Mouse (Mus musculus) cerebellum, postnatal 10 days (tissue): ENCODE data around the gene Oas1g.
"Not testable (repeated sequence)": the region's sequence is repeated elsewhere in the genome, so short reads cannot be mapped to it uniquely, and the experiment has no call there.

Experiments used
- DNase-seq, 2 experiments: peaks; one replicate each; pipeline ENCODE4 v3.0.0; 2021; ENCODE audit warnings: mixed read lengths in 2 of 2

The Oas1g gene

DNA sequence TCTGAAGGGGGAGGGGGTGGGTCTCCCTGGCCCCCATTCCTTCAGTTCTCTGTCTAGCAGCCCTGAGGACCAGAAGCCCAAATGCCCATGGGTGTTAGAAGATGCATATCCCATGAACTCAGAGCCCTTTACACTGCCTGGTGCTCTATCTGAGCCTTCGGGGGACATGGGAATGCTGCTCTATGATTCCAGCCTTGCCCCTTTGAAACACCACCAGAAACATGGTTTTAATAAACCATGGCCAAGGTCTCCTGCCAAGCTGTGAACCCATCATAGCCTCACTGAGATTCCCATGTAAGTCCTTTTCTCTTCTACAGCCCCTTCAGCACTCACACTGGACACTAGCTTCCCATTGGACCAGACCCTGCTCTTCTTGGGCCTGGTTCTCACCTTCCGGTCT lies 2.6 kb upstream of the Oas1g start:
- no peak for DNase-seq

DNA sequence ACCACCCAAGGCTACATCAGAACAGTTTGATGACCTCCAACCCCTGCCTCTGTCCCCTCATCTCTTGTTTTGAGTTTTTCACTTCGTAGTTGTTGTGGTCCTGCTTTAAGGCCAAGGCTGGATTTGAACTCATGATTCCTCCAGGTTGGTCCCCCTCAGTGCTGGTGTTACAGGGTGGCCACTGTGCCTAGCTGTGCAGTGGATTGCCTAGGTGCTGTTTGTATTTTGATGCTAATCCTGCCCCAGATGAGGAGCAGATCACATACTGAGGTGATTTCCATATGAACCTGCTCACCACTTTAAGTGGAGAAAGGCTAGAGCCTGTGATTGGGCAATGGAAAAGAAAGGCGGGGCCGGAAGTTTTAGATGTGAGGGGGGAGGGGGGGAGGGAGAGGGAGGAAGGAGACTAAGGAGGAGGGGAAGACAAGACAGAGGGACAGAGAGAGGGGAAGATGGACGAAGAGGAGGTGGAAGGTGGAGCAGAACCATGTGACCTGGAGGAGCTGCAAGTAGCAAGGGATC lies 942 bp upstream of the Oas1g start:
- DNase-seq = not testable (repeated sequence)

DNA sequence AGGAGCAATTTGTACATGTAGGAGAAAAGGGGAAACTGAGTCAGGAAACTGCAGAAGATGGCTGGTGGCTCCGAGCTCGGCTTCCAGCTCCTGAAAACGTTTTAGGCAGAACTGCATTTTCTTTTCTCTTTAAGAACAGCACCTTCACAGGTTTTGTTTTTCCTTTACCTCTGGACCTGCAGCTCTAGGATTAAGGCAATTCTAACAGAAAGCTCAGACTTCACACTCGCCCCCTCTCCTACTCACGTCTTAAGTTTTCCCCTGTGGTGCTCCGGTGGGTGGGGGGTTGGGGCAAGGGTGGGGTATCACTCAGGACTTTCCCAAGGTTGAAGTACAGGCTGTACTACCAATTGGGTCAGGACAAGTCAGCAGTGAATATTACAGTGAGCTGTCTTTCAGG lies 418 bp upstream of the Oas1g start:
- no peak for DNase-seq

DNA sequence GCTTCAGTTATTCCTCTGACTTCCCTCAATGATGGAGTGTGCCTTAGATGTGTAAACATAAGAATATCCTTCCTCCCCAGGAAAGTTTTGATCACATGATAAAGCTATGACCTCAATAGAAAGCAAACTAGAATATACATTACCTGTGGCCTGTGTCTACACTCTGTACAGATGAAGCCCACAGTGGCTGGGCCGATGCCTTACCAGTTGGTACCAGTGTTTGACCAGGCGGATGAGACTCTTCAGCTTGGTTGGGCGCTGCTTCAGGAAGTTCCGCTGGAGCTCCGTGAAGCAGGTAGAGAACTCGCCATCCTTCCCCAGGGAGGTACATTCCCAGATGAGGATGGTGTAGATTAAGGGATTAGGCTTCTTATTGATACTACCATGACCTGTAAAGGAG lies 5.7 kb downstream of the Oas1g start:
- DNase-seq = not testable (repeated sequence)

DNA sequence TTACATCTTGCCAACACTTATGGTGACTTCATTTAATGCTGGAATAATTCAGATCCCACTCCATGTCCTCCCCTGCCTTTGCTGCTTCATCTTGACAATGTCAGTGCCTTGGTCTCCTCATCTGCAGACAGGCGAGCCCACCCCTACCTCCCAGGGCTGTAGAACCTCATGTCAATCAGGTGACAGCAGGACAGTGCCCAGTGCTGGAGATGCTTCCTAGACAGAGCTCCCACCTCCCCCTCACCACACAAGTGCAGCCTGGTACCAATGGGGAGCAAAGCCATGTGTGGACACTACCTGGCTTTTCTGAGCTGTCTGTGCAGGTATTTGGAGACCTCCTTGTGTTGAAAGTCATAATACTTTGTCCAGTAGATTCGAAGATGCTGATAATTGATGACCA lies 8.6 kb downstream of the Oas1g start:
- DNase-seq = not testable (repeated sequence)

DNA sequence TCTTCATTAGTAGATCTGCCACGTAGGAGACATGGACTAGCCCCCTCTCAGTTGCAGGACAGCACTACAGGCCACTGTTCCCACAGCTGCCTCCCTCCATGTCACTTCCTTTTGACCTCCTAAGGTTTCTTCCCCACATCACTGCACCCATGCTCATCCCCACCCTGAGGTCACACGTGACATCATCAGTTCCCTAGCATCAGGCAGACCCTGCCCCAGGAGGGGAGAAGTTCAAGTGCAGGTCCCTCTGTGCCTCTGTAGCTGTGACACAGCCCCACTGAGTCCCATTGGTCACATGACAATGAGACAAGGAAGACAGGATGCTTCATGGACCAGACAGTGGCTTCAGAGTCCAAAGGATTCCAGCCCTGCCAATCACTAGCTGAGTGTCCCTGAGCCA lies 10.0 kb downstream of the Oas1g start:
- DNase-seq = not testable (repeated sequence)

DNA sequence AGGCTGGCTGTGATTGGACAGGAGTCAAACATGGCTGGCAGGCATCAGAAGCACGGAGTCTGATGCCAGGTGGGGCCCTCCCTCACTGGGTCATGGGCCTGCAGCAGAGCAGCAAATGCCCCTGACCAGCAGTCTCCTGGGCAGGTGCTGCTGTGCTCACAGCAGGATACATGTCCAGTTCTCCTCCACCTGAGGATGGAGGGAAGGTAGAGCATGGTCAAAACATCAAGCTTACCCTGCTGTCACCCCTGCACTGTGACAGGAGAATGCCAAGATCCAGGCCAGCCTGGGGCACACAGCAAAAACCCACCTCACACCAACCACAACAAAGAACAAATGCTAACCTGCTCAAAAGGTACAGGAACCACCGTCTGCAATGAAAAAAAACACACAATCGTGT lies 10.6 kb downstream of the Oas1g start:
- not testable (repeated sequence) for DNase-seq

DNA sequence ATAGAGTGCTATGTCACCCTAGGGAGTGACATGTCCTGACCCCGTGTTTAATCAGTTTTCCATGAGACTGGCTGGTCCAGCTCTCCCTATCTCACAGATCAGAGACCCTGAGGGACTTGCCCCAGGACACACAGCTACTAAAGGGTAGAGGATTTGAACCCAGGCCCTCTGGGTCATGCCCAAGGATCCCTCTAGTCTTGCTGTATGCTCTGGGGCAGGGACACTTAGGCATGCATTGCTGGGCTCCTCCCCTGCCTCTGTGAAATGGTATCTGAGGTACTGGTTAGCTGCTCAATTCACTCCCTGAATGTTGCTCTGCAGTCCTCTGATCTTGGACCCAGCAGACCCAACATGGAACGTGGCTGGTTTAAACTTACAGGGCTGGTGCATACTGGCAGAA lies 15.9 kb downstream of the Oas1g start:
- DNase-seq = no peak

DNA sequence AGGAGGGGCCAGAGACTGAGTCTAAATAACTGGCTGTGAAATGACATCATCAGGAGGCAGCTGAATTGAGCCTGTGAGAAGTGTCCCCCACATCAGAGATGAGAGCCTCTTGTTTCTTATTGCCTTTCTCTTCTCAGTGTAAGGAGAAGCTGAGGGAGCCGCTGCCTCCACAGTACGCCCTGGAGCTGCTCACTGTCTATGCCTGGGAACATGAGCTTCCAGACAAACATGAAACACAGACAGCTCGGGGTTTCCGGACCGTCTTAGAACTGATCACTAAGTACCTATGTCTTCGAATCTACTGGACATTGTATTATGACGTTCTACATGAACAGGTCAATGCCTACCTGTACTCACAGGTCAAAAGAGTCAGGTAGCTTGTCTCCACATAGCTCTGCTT lies 16.6 kb downstream of the Oas1g start:
- no peak for DNase-seq

DNA sequence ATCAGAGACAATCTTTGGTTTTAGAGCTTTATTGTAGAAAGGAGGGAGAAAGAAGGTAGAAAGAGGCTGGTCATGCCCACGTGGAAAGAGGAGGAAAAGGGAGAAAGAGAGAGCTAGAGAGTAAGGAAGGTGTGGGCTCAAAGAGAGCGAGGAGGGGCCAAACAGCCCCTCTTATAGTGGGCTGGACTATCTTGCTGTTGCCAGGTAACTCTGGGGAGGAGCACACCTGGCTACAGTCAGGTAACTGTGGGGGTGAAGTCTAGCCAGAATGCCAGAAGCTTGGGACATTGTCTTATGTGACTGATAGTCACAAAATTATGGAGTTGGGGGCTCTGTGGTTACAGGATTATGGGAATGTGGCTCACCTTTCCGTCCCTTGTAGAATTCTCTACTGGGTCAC lies 17.3 kb downstream of the Oas1g start:
- DNase-seq = no peak

DNA sequence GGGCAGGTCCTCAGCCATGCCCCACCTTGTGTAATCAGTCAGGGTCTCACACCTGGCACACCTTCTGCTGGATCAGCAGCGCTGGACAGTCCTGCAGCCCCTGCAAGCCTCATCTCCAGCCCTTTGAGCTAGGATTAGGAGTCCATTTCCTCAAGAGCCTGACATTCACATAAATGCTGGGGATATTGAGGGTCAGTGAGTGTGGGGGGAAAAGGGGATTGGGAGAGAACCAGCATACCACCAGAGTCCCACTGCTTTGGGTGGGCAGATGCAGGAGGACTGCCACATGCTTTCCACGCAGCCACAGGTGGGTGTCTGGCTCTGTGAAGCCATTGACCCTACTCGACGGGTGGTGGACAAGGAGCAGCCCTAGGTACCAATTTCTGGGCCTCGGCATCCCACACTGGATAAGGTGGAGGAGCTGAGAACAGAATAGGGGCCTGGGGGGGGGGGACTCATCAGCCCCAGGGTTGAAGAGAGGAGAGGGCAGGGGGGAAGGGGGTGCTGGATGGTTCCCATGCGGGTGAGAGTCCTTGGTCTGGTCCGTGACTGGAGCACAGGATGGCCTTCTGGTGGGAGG lies 17.9 kb downstream of the Oas1g start:
- DNase-seq = no peak

DNA sequence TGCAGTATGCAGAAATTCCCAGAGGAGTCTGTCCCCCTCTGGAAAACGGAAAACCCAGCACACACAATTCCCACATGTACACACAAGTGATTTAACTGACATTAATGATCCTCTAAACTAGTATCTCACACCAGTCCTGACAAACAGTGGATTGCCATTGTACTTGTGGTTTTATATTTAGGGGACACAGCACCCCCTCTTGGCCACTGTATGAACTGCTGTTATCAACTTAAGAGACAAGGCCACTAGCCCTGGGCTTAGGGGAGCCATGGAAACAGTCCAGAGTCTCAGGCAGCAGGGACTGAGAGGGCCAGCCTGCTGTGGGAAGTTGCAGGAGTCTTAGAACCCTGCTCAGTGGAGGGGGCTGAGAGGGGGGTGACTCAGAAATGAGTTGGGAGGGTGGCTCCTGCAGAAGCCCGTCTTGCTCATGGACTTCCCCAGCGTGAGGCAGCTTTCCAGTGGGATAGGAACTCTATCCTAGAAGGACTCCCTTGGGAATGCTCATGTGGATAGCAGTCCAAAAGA lies 22.0 kb downstream of the Oas1g start:
- DNase-seq = peak; percentile 33 to 53

DNA sequence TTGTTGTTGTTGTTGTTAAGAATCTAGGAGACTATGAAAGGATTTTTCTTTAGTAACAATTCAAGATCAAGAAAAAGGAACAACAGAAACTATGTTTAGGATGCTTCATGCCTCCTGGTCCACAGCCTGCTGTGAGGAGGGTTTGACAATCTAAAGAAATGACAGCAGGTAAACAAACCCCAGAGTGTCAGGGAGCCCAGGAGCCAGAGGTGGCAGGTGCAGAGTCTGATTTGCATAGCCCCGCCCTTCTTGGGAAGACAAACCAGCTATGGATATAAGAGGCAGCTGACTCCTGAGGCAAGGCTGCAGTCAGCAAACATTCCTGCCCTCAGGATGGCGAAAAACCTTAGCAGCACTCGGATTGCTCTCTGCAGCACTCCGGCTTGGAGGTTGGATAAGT lies 26.3 kb downstream of the Oas1g start, which contains the start of gene Oas1h:
Oas1h (plus strand) TSS at position 301 of the 400 bp plus-strand sequence.
- no peak for DNase-seq

DNA sequence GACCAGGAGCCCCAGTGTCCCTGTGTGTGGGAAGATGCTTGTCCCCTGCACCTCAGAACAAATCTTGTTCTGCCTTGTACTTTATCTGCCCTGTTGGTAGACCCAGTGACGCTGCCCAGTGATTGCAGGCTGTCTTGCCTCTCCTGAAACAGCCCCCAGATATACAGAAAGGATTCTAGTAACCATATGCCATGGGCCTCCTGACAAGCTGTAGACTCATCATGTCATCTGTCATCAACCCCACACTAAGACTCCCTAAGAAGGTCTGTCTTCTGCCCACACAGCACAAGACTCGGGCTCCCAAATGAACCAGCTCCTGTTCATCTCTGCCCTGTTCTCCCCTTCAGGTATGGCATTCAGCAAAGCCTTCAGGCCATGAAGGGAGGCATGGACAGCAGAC lies 28.2 kb downstream of the Oas1g start:
- peak; percentile 51 to 66 for DNase-seq

DNA sequence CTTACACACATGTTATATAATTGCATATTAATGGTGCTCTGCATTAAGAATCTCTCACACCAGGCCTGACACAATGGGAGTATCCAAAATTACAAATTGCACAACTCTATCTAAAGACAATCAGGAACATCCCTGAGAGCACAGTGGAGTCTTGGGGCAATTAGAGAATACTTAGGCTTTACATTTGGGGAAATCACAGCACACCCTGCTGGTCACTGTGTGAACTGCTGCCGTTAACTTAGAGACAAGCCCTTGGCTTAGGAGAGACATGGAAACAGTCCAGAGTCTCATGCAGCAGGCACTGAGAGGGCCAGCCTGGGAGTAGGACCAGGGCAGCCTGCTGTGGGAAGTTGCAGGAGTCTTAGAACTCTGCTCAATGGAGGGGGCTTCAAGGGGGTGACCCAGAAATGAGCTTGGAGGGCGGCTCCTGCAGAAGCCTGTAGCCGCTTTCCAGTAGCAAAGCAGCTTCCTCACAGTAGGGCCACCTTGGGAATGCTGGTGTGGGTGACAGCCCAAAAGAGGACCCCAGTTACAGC lies 37.7 kb downstream of the Oas1g start:
- peak; percentile 70 to 75 for DNase-seq

DNA sequence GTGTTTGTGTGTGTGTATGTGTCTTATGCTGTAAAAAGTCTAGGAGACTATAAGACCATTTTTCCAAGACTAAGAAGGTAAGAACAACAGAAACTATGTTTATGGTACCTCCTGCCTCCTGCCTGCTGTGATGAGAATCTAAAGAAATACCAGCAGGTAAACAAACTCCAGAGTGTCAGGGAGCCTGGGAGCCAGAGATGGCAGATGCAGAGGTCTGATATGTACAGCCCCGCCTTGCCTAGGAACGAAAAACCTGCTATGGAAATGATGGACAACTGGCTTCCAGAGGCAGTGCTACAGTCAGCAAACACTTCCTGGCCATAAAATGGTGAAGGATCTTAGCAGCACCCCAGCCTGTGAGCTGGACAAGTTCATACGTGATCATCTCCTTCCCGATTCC lies 40.3 kb downstream of the Oas1g start, which contains the start of gene Oas1f:
Oas1f (plus strand) TSS at position 301 of the 400 bp plus-strand sequence.
- DNase-seq = no peak

DNA sequence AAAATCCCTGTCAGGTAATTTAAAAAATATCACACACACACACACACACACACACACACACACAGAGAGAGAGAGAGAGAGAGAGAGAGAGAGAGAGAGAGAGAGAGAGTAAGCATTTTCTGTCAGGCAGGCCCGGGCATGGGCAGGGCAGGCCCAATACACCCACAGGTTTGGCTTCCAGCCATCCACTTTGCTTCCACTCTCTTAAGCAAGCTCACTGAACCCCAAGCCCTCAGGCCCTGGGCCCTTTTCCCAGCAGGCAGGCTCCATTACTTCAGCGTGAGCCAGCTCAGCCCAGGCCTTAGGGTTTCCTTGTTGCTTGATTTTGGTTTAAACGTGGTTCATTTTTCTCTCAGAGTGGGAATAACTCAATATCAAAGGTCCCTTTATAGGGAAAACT lies 42.7 kb downstream of the Oas1g start:
- peak; percentile 62 to 77 for DNase-seq

DNA sequence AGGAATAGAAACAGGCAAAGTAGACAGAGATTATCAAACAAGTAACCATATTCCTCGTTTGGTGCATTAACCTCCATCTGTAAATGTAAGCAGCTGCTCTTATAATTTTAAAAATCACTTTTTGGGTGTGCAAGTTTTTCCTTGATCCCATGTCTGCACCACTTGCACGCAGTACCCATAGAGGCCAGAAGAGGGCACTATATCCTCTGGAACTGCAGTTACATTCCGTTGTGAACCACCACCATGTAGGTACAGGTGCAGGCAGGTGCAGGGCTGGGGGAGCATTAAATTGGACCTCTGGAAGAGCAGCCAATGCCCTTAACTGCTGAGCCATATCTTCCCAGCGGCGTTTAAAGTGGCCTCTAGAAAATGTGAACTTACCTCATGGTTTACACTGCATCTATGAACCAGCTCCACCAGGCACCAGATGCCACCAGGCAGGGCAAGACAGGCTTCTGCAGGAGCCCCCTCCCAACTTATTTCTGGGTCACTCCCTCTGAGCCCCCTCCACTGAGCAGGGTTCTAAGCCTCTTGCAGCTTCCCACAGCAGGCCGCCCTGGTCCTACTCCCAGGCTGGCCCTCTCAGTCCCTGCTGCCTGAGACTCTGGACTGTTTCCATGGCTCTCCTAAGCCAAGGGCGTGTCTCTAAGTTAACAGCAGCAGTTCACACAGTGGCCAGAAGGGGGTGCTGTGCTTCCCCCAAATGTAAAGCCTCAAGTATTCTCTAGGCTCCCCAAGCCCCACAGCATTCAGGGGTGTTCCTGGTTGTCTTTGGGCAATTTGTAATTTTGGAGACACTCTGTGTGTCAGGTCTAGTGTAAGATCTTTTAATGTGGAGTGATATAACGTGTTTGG lies 50.5 kb downstream of the Oas1g start:
- peak; percentile 81 to 87 for DNase-seq

DNA sequence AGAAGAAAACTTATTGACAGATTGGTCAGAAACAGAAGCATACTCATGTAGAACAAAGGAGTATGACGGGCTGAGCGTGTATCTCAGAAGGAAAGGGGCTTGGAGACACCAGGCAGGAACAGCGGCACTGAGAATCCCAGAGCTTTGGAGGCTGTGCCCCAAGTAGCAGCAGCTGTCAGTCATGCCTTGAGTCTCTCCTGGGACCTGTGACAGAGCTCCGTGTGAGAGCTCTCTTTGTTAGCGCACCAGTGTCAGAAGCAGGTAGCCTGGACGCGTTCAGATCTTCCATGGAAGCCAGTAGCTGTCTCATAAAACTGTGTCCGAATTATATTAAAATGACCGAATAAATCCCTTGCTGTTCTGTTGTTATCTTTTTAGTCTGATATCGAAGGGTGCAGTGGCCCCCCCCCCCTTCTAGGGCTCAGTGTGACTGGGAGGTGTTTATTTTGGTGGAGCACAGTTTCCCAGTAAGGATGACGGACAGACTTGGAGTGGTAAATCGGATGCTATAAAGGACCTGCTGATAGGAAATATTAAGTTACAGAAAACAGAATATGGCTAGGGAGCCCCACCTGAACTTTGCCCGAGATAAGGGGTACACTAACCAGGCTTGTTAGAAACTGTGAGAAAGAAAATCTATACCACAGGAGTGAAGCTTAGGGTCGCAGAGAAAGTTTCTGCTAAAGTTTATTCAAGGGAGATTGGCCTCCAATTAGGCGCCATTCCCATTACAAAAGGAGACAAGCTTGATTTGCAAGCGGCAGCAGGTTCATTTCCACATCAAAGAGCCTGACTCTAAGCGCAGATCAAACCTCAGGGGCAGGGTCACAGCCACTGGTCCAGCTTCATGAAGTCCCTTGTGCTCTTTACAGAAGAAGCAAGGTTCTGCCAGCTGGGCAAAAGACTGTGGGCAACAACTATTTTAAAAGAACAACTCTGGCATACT lies 53.8 kb downstream of the Oas1g start:
- no peak for DNase-seq

DNA sequence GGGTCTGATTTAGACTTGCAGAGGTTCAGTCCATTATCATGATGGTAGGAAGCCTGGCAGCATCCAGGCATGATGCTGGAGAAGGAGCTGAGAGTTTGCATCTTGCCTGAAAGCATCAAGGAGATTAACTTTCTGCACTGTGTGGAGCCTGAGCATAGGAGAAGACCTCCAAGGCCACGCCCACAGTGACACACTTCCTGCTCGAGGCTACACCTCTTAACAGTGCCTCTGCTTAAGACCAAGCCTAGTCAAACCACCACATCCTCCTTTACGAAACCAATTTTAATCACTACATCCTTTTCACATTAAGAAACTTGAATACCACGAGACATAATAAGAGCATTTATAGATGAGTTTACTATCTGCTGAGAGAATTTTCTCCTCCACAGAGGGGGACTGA lies 56.4 kb downstream of the Oas1g start:
- DNase-seq = no peak
